Mouse (Mus musculus): ENCODE results near the gene Eif4e.

The Eif4e gene

DNA sequence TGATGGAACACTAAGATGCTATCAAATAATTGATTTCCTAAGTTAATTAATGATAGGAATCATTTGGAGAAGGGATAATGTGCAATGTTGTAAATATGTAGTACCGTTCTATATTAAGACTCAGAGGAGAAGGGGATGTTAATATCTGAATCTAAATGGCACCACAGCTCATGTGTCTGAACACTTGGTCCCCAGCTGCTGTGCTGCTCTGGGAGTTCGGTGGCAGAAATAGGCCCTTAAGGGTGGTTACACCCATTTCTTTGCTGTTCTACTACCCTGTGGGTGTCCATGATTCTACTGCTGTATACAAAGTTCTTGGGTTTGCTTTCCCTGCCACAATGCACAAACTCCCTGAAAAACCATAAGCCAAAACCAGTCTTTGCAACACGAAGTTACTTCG lies 61.2 kb downstream of the Eif4e start:
- no peak for DNase-seq (ENCODE audit: low spot score in 2 of 2)

DNA sequence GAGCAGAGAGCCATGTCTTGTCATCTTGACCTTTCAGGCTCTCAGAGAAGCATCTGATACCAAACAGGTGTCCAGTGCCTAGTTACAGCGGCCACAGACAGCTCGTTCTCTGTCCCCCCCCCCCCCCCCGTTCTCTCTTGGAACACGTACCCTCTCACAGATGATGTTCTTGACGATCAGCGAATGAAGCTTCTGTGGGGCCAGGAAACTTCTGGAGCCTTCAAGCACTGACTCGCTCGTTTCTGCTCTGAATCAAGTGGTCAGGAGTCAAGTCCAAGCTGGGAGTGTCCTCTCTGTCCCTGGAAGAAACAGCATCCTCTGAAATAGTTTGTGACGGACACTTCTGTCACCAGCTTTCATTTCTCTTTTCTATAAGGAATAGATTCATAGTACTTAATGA lies 62.0 kb downstream of the Eif4e start:
- DNase-seq (ENCODE audit: low spot score in 2 of 2) = no peak

DNA sequence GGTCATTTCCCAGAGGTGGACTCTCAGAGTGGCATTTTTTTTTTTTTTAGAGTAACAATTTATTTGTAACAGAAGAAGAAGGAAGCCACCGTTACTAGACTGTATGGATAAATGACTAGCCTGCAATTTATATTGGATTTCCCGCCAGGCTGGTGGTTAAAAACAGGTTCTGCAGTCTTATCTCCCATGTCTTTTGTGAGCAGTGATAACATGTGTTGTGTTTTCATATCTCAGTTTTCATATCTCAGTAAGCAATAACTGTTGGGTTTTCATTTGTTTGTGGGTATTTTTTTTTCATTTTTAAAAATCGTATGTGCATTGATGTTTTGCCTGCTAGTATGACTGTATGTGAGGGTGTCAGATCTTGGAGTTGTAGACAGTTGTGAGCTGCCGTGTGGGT lies 65.0 kb downstream of the Eif4e start:
- no peak for DNase-seq (ENCODE audit: low spot score in 2 of 2)

DNA sequence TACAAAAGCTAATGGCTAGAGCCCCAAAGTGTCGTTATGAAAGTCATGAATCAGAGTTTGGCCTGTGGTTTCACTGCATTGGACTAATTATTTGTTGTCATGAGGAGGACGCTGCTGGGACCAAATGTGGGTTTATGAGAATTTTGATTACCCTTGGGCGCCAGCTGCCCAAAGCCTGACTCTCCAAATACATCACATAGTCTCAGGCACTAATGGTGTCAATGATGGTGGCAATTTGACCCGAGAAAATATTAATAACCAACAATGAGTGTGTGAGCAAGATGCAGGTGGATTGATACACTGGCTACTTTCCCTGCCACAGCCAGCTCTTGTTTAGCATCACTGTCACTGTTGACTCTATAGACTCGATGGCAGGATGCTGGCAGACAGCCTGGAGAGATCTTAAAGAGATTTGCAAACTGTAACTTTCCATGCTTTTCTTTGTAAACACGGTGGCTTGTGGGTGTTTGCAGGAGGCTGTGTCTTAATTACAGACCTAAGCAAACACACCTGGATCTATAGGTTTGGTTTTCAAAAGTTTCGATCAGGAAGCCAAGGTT lies 65.9 kb downstream of the Eif4e start:
- DNase-seq (ENCODE audit: low spot score in 2 of 2) = no peak

DNA sequence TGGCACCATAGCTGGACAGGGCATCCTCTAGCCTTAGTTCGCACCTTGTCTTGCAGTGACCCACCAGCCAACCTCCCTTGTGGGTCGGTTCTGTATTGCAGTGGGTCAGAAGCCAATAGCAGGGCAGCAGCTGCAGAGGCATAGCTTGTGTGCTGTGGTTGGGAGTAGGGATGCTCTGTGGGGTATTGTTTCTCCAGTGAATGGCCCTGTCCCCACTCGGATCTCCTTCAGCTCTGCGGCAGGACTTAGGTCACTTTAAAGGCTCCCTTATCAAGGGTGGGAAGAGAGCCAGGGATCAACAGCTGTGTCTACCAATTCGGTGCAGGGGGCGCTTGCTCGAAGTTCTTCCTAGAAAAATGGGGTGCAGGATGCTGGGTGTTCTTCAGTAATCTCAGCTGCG lies 67.2 kb downstream of the Eif4e start:
- DNase-seq (ENCODE audit: low spot score in 2 of 2) = no peak

DNA sequence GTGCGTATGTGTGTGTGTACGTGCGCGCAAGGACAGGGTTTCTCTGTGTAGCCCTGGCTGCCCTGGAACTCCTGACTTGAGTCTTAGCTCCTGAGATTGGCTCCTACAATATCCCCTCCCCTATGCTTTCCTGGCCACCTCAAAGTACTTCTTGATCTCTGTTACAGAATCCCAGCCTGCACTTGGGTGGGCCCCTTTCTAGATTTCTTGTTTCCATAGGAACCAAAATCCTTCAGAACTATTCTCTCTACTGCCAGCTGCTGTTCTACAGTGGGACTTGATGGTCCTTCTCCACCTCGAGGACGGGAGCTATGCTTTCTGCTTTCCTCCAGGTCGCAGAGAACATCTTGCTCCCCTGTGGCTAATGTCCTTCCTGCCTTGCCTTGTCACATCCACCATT lies 67.9 kb downstream of the Eif4e start:
- DNase-seq (ENCODE audit: low spot score in 2 of 2) = no peak

DNA sequence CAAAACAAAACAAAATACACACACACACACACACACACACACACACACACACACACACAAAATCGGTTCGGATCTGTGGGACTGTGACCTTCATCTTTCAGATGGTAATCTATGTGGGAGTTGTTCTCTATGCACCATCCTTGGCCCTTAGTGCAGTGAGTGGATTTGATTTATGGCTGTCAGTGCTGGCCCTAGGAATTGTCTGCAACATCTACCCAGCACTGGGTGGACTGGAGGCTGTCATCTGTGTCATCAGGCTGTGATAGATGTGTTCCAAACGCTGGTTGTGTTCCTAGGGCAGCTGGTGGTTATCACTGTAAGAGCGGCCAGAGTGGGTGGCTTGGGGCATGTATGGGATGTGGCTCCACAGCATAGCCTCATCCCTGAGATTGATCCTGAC lies 75.1 kb downstream of the Eif4e start:
- DNase-seq (ENCODE audit: low spot score in 2 of 2) = no peak

DNA sequence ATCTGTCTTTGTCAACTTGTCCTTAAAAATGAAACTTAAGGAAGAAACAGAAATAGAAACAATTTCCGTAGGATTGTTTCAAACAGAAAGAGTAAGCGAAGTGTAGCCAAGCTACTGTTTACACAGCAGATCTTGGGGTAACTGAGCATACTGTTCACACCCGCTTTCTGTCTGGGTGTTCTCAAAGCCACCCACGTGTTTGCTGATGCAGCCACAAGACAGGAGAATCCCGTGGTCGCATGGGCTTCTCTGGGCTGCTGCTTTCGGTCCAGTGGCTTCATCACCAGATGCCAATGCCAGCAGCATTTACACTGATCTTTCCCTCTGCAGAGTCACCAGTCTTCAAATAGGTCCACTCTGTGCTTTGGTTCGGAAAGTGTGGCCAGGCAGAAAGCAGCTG lies 79.2 kb downstream of the Eif4e start:
- peak in 1 of 2 experiments; percentile 4 for DNase-seq (ENCODE audit: low spot score in 2 of 2)

DNA sequence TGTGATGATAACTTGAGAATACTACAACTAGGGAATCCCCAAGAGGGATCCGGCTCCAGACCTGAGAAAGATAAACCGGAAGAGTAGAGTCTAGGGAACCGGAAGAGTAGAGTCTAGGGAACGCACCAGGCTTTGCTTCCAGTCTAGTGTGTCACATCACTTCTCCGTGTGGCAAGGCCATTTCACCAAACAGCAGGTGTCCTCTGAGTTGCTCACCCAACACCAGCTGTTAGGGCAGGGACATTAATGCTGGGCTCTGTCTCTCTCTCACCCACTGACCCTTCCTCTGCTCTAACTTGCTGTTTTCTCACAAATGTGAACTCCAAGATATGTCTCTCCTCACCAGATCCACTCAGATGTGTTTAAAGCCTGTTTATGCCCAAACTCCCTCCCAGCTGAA lies 82.7 kb downstream of the Eif4e start:
- no peak for DNase-seq (ENCODE audit: low spot score in 2 of 2)
